Mouse (Mus musculus): ENCODE data around the gene Ang6. TPM values are rescaled to one million over a fixed set of nuclear protein-coding genes. Genes with fewer than 3 reads are reported as not detected.
"Not testable (repeated sequence)": the region's sequence is repeated elsewhere in the genome, so short reads cannot be mapped to it uniquely, and the experiment has no call there.

Ang6 gene
- polyA plus RNA-seq, 1 experiment from 2014 or later = not detected

DNA sequence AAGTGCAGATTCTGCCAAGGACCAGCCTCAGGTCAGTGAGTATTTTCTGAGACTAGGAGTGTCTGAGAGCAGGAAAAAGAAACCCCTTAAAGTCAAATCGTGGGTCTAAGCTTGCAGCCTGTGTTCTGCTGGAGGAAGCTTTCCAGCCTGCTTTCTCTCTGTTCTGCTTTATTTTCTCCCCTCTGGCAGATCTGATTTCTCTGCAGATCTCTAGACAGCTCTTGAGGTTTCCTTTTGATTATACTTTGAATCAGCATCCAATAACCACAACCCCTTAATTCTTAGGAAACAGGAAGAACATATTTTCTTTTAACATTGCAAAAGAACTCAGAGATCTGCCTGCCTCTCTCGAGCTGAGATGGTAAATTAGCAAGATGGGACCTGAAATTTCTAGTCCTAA is 48.7 kb downstream of the Ang6 start:
- ATAC-seq, H3K9me3 ChIP-seq: not testable (repeated sequence)
- 19% methylated on average over 2 of the region's 2 CpGs for WGBS

More for the DNA sequence above, 48.7 kb downstream of the Ang6 start:
- not testable (repeated sequence) for H3K4me2 ChIP-seq (replicated peaks); H3K4me1 ChIP-seq (replicated peaks); H3K9ac ChIP-seq; H3K27ac ChIP-seq; H3K4me3 ChIP-seq (replicated peaks); H3K27me3 ChIP-seq (replicated peaks); H3K36me3 ChIP-seq

Other genes with a start within 250 kb of the Ang6 start
- gene Gm8180, start 217.5 kb downstream of the Ang6 start, polyA plus RNA-seq (2015; fragmentation: Nextera tagmentation; extraction: Ambion mirVana) = not detected in 2 replicates
- gene Ear1, start 126.8 kb downstream of the Ang6 start, polyA plus RNA-seq (2015; fragmentation: Nextera tagmentation; extraction: Ambion mirVana) = not detected in 2 replicates
- gene Ear10, start 78.7 kb downstream of the Ang6 start, polyA plus RNA-seq (2015; fragmentation: Nextera tagmentation; extraction: Ambion mirVana) = not detected in 2 replicates
- gene Gm8113, start 76.9 kb downstream of the Ang6 start, polyA plus RNA-seq (2015; fragmentation: Nextera tagmentation; extraction: Ambion mirVana) = 10.4 and 11.9 TPM in 2 replicates
- not detected in 2 replicates for gene Ang5, start 45.2 kb downstream of the Ang6 start, polyA plus RNA-seq (2015; fragmentation: Nextera tagmentation; extraction: Ambion mirVana)
- 0.33 and 0.89 TPM in 2 replicates for gene Ear2, start 100.4 kb upstream of the Ang6 start, polyA plus RNA-seq (2015; fragmentation: Nextera tagmentation; extraction: Ambion mirVana)
- gene Gm3327, start 121.6 kb upstream of the Ang6 start, polyA plus RNA-seq (2015; fragmentation: Nextera tagmentation; extraction: Ambion mirVana) = not detected in 2 replicates
- gene Gm8212, start 195.4 kb upstream of the Ang6 start, polyA plus RNA-seq (2015; fragmentation: Nextera tagmentation; extraction: Ambion mirVana) = not detected in 2 replicates
- gene 4930503E14Rik, start 211.0 kb upstream of the Ang6 start, polyA plus RNA-seq (2015; fragmentation: Nextera tagmentation; extraction: Ambion mirVana) = not detected in 2 replicates

Data from intestine, embryonic 15.5 days (tissue).